ENCODE assay signal across 15 mouse cellular contexts in genomic region chr4:117379803-117380557, GRCm38 (mm10).
DNase-seq lines count a peak whose midpoint lies in the region; ATAC-seq and TF ChIP-seq lines count a peak whose summit lies in the region.
"Had no signal": no experiment of that assay in that cellular context is flagged by ENCODE, and none has a peak within 500 bp of the region (broad histone marks: within the 10 kb centered on the region; RNA-seq: fewer than 3 reads in every experiment).

No protein-coding gene starts in this region.

- 65% methylated on average over 14 of the region's 14 CpGs for WGBS in forebrain, embryonic 10.5 days
- WGBS in hindbrain, embryonic 16.5 days = 40% methylated on average over 14 of the region's 14 CpGs
- WGBS in midbrain, embryonic 15.5 days = 38% methylated on average over 14 of the region's 14 CpGs
- 42% methylated on average over 14 of the region's 14 CpGs for WGBS in kidney, embryonic 15.5 days

- no peak for DNase-seq in forebrain, embryonic 10.5 days (ENCODE audit: extremely low spot score, low spot score)
- no peak for DNase-seq in adrenal gland, postnatal 10 days
- DNase-seq: cerebellum, adult 18-20 months; lung, postnatal 4 days had no signal

- peak overlapping the region; percentile 40; the same call in 1 of the 2 replicates for H3K27ac ChIP-seq in forebrain, embryonic 10.5 days
- 0 out of 2 replicates have a peak overlapping the region, but pooled peaks have one; percentile 6 for H3K27ac ChIP-seq in hindbrain, embryonic 16.5 days (ENCODE audit: low read depth, low read length)
- no peak overlapping the region for H3K27ac ChIP-seq in midbrain, embryonic 15.5 days
- H3K27ac ChIP-seq in kidney, embryonic 15.5 days = no peak overlapping the region
- H3K27ac ChIP-seq: embryonic facial prominence, embryonic 15.5 days; heart, embryonic 15.5 days; liver, embryonic 15.5 days; stomach, embryonic 15.5 days had no signal

- H3K4me3 ChIP-seq in E14TG2a.4 (replicated peaks; ENCODE audit: low read length) = peak overlapping the region; percentile 61
- no peak overlapping the region for H3K4me3 ChIP-seq in forebrain, embryonic 10.5 days
- H3K4me3 ChIP-seq in hindbrain, embryonic 16.5 days (ENCODE audit: low read length) = no peak overlapping the region
- H3K4me3 ChIP-seq in midbrain, embryonic 15.5 days = no peak overlapping the region
- no peak overlapping the region for H3K4me3 ChIP-seq in kidney, embryonic 15.5 days (replicated peaks)
- H3K4me3 ChIP-seq: embryonic facial prominence, embryonic 15.5 days; heart, embryonic 15.5 days; liver, embryonic 15.5 days; stomach, embryonic 15.5 days had no signal

- H3K4me2 ChIP-seq in hindbrain, embryonic 16.5 days (ENCODE audit: low read length) = no peak overlapping the region
- no peak overlapping the region for H3K4me2 ChIP-seq in midbrain, embryonic 15.5 days
- no peak overlapping the region for H3K4me2 ChIP-seq in kidney, embryonic 15.5 days
- H3K4me2 ChIP-seq: embryonic facial prominence, embryonic 15.5 days; heart, embryonic 15.5 days; liver, embryonic 15.5 days; stomach, embryonic 15.5 days had no signal

- no peak for TF ChIP-seq CTCF in E14TG2a.4 (conservative IDR thresholded peaks at IDR 0.05; ENCODE audit: low read length)

- H3K9ac ChIP-seq in hindbrain, embryonic 16.5 days (ENCODE audit: low read depth, low read length) = no peak overlapping the region
- H3K9ac ChIP-seq in midbrain, embryonic 15.5 days = no peak overlapping the region
- no peak overlapping the region for H3K9ac ChIP-seq in kidney, embryonic 15.5 days
- H3K9ac ChIP-seq: embryonic facial prominence, embryonic 15.5 days; heart, embryonic 15.5 days; liver, embryonic 15.5 days; stomach, embryonic 15.5 days had no signal

- no peaks in the 10 kb centered on the region for H3K27me3 ChIP-seq in E14TG2a.4 (ENCODE audit: insufficient read depth, low read length)
- peaks cover 98% of the 10 kb centered on the region for H3K27me3 ChIP-seq in forebrain, embryonic 10.5 days (ENCODE audit: poor library complexity, severe bottlenecking)
- H3K27me3 ChIP-seq in hindbrain, embryonic 16.5 days (replicated peaks; ENCODE audit: control insufficient read depth, insufficient read depth, low read length) = peaks cover 27% of the 10 kb centered on the region
- peaks cover 38% of the 10 kb centered on the region for H3K27me3 ChIP-seq in midbrain, embryonic 15.5 days (replicated peaks)
- peaks cover 59% of the 10 kb centered on the region for H3K27me3 ChIP-seq in kidney, embryonic 15.5 days
- H3K27me3 ChIP-seq: embryonic facial prominence, embryonic 15.5 days; liver, embryonic 15.5 days; stomach, embryonic 15.5 days had no signal

- peaks cover 75% of the 10 kb centered on the region for H3K4me1 ChIP-seq in E14TG2a.4 (replicated peaks; ENCODE audit: low read depth, low read length)
- H3K4me1 ChIP-seq in forebrain, embryonic 10.5 days = peaks cover 23% of the 10 kb centered on the region
- peaks cover 7% of the 10 kb centered on the region for H3K4me1 ChIP-seq in hindbrain, embryonic 16.5 days (ENCODE audit: control insufficient read depth, insufficient read depth, low read depth, low read length)
- H3K4me1 ChIP-seq in midbrain, embryonic 15.5 days = peaks cover 14% of the 10 kb centered on the region
- H3K4me1 ChIP-seq in kidney, embryonic 15.5 days = 0 out of 2 replicates have a peak, but pooled peaks cover 11% of the 10 kb centered on the region
- H3K4me1 ChIP-seq: embryonic facial prominence, embryonic 15.5 days; heart, embryonic 15.5 days; liver, embryonic 15.5 days; stomach, embryonic 15.5 days had no signal

- peak; percentile 69 for ATAC-seq in hindbrain, embryonic 16.5 days
- ATAC-seq in midbrain, embryonic 15.5 days (replicated peaks) = peak; percentile 57
- ATAC-seq in megakaryocyte progenitor cell, adult 5-6 weeks (replicated peaks; ENCODE audit: poor library complexity) = no peak
- no peak for ATAC-seq in kidney, embryonic 15.5 days (replicated peaks; ENCODE audit: low FRiP score)
- ATAC-seq: activated CD4-positive, CD25-positive, alpha-beta regulatory T cell, adult 4 months; inflammation-experienced regulatory T-cells, adult 6 months had no signal

- no peaks in the 10 kb centered on the region for H3K9me3 ChIP-seq in E14TG2a.4 (ENCODE audit: low read length)
- no peaks in the 10 kb centered on the region for H3K9me3 ChIP-seq in forebrain, embryonic 10.5 days
- peaks cover 2% of the 10 kb centered on the region; the same call in 1 of the 2 replicates for H3K9me3 ChIP-seq in hindbrain, embryonic 16.5 days (ENCODE audit: control insufficient read depth, low read length)
- no peaks in the 10 kb centered on the region for H3K9me3 ChIP-seq in midbrain, embryonic 15.5 days
- no peaks in the 10 kb centered on the region for H3K9me3 ChIP-seq in kidney, embryonic 15.5 days (replicated peaks)
- H3K9me3 ChIP-seq: embryonic facial prominence, embryonic 15.5 days; heart, embryonic 15.5 days; liver, embryonic 15.5 days; stomach, embryonic 15.5 days had no signal

- H3K36me3 ChIP-seq in E14TG2a.4 (ENCODE audit: insufficient read depth, low read length) = peaks cover 37% of the 10 kb centered on the region
- no peaks in the 10 kb centered on the region for H3K36me3 ChIP-seq in forebrain, embryonic 10.5 days (replicated peaks)
- H3K36me3 ChIP-seq in hindbrain, embryonic 16.5 days (ENCODE audit: control insufficient read depth, insufficient read depth, low read length) = no peaks in the 10 kb centered on the region
- no peaks in the 10 kb centered on the region for H3K36me3 ChIP-seq in midbrain, embryonic 15.5 days (replicated peaks)
- no peaks in the 10 kb centered on the region for H3K36me3 ChIP-seq in kidney, embryonic 15.5 days
- H3K36me3 ChIP-seq: embryonic facial prominence, embryonic 15.5 days; heart, embryonic 15.5 days; liver, embryonic 15.5 days; stomach, embryonic 15.5 days had no signal

Comparison
In these comparisons a context has a peak if more than half of its experiments do, and no peak if none do; other contexts are left out.
1. H3K27ac ChIP-seq: peak in forebrain, embryonic 10.5 days (single experiment) and hindbrain, embryonic 16.5 days (single experiment); none in midbrain, embryonic 15.5 days (single experiment) and kidney, embryonic 15.5 days (single experiment).
2. ATAC-seq: peak in hindbrain, embryonic 16.5 days (single experiment) and midbrain, embryonic 15.5 days (single experiment); none in megakaryocyte progenitor cell, adult 5-6 weeks (single experiment) and kidney, embryonic 15.5 days (single experiment).